Mouse (Mus musculus) heart, adult 11 months (tissue): Measurements from ENCODE around the gene Gm3633.
"Not testable (repeated sequence)": the region's sequence is repeated elsewhere in the genome, so short reads cannot be mapped to it uniquely, and the experiment has no call there.

Source experiments
- DNase-seq: peaks from one replicate; pipeline ENCODE4 v3.0.0; 2022

Gene Gm3633

DNA sequence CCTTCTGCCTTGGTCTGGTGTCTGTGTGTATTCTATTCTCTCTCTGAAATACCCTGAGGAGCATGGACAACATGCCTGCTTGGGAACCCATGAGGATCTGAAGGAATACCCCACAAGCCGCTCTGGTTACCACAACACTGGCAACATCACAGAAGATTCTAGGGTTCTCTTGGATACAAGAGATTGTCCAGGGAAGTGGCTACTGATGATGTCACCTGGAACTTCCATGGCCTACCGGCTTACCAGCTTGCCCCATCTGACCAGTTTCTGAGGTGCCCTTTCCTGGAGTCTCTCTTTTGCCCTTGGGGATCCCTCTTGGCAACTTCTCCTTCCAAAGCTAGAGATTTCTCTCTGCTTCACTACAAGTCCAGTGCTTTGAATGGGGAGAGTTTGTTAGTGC is at the start of gene Gm3633:
Gm3633 (minus strand) TSS at position 101 of the 400 bp plus-strand sequence.
- not testable (repeated sequence) for DNase-seq

- not testable (repeated sequence) for DNase-seq
Observed at GRCm38 (mm10) chr14:42655638-42656037, 13.9 kb upstream of the Gm3633 start, which contains the start of gene Gm10378. Gene Gm10378 (plus strand): TSS chr14:42655938.

DNA sequence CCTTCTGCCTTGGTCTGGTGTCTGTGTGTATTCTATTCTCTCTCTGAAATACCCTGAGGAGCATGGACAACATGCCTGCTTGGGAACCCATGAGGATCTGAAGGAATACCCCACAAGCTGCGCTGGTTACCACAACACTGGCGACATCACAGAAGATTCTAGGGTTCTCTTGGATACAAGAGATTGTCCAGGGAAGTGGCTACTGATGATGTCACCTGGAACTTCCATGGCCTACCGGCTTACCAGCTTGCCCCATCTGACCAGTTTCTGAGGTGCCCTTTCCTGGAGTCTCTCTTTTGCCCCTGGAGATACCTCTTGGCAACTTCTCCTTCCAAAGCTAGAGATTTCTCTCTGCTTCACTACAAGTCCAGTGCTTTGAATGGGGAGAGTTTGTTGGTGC is 41.9 kb downstream of the Gm3633 start, which contains the start of gene Gm17124:
Gm17124 (minus strand) TSS at position 101 of the 400 bp plus-strand sequence.
- DNase-seq = not testable (repeated sequence)
